33 mouse cellular contexts compared by ENCODE assay signal in the genomic region with DNA sequence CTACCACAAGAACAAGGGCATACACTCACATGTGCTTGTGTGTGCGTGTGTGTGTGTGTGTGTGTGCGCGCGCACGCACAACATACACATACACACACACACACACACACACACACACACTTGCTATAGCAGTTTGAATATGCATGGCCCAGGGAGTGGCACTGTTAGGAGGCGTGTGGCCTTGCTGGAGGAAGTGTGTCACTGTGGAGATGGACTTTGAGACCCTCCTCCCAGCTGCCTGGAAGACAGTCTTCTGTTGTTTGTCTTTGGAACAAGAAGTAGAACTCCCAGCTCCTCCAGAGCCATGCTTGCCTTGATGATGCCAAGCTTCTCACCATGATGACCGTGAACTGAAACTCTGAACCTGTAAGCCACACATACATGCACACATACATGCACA. TPM values are rescaled to one million over a fixed set of nuclear protein-coding genes. Genes with fewer than 3 reads are reported as not detected.
A peak's percentile ranks its signal among the peaks of the same experiment; 100 is the strongest.
DNase-seq lines count a peak whose midpoint lies in the region; ATAC-seq and TF ChIP-seq lines count a peak whose summit lies in the region.
"Had no signal": no experiment of that assay in that cellular context is flagged by ENCODE, and none has a peak within 500 bp of the region (broad histone marks: within the 10 kb centered on the region; RNA-seq: fewer than 3 reads in every experiment).

No protein-coding gene starts in this region.

- no peak for TF ChIP-seq CTCF in intestine, postnatal 0 days (IDR thresholded peaks at IDR 0.05; ENCODE audit: low read depth)

- H3K9ac ChIP-seq in intestine, embryonic 15.5 days = no peak overlapping the region
- no peak overlapping the region for H3K9ac ChIP-seq in intestine, postnatal 0 days (ENCODE audit: low read depth, low read length)
- H3K9ac ChIP-seq in stomach, embryonic 16.5 days (ENCODE audit: low read length) = no peak overlapping the region
- H3K9ac ChIP-seq: embryonic facial prominence, embryonic 12.5 days; embryonic facial prominence, embryonic 15.5 days; forebrain, embryonic 12.5 days; forebrain, embryonic 15.5 days; heart, embryonic 13.5 days; hindbrain, embryonic 12.5 days; hindbrain, embryonic 15.5 days had no signal

- WGBS in intestine, embryonic 15.5 days = 80% methylated on average over 7 of the region's 7 CpGs
- WGBS in intestine, postnatal 0 days = 74% methylated on average over 7 of the region's 7 CpGs
- WGBS in stomach, embryonic 16.5 days = 82% methylated on average over 7 of the region's 7 CpGs

- 0 out of 2 replicates have a peak, but pooled peaks cover 5% of the 10 kb centered on the region for H3K4me1 ChIP-seq in intestine, embryonic 15.5 days (replicated peaks)
- 0 out of 2 replicates have a peak, but pooled peaks cover 7% of the 10 kb centered on the region for H3K4me1 ChIP-seq in intestine, postnatal 0 days (replicated peaks; ENCODE audit: control insufficient read depth, insufficient read depth, low read length)
- H3K4me1 ChIP-seq in stomach, embryonic 16.5 days (ENCODE audit: control insufficient read depth, insufficient read depth, low read length) = no peaks in the 10 kb centered on the region
- H3K4me1 ChIP-seq: embryonic facial prominence, embryonic 12.5 days; embryonic facial prominence, embryonic 15.5 days; forebrain, embryonic 12.5 days; forebrain, embryonic 15.5 days; heart, embryonic 10.5 days; heart, embryonic 13.5 days; hindbrain, embryonic 12.5 days; hindbrain, embryonic 15.5 days had no signal

- no peaks in the 10 kb centered on the region for H3K36me3 ChIP-seq in intestine, embryonic 15.5 days
- no peaks in the 10 kb centered on the region for H3K36me3 ChIP-seq in intestine, postnatal 0 days (ENCODE audit: control insufficient read depth, insufficient read depth)
- H3K36me3 ChIP-seq in stomach, embryonic 16.5 days (ENCODE audit: control insufficient read depth, insufficient read depth, low read length) = no peaks in the 10 kb centered on the region
- H3K36me3 ChIP-seq: embryonic facial prominence, embryonic 12.5 days; embryonic facial prominence, embryonic 15.5 days; forebrain, embryonic 12.5 days; forebrain, embryonic 15.5 days; heart, embryonic 10.5 days; heart, embryonic 13.5 days; hindbrain, embryonic 12.5 days; hindbrain, embryonic 15.5 days had no signal

- peak; percentile 93 for ATAC-seq in intestine, embryonic 15.5 days
- ATAC-seq in intestine, postnatal 0 days = peak; percentile 92
- ATAC-seq in stomach, embryonic 16.5 days (ENCODE audit: insufficient read depth, low FRiP score) = 0 out of 2 replicates have a peak, but pooled peaks have one; percentile 40
- no peak for ATAC-seq in erythroid progenitor cell, adult 5-6 weeks (replicated peaks; ENCODE audit: low FRiP score, poor library complexity, severe bottlenecking)
- ATAC-seq: CD4-positive, CD25-positive, alpha-beta regulatory T cell, adult 4 months; forebrain, embryonic 15.5 days had no signal

- no peaks in the 10 kb centered on the region for H3K27me3 ChIP-seq in intestine, embryonic 15.5 days (replicated peaks)
- H3K27me3 ChIP-seq in intestine, postnatal 0 days (replicated peaks; ENCODE audit: control insufficient read depth, insufficient read depth, low read length) = no peaks in the 10 kb centered on the region
- H3K27me3 ChIP-seq in stomach, embryonic 16.5 days (ENCODE audit: control insufficient read depth, insufficient read depth, low read length) = no peaks in the 10 kb centered on the region
- H3K27me3 ChIP-seq: embryonic facial prominence, embryonic 12.5 days; embryonic facial prominence, embryonic 15.5 days; forebrain, embryonic 12.5 days; forebrain, embryonic 15.5 days; heart, embryonic 13.5 days; hindbrain, embryonic 12.5 days; hindbrain, embryonic 15.5 days had no signal

- no peaks in the 10 kb centered on the region for H3K9me3 ChIP-seq in intestine, embryonic 15.5 days
- H3K9me3 ChIP-seq in intestine, postnatal 0 days (ENCODE audit: control insufficient read depth) = no peaks in the 10 kb centered on the region
- no peaks in the 10 kb centered on the region for H3K9me3 ChIP-seq in stomach, embryonic 16.5 days (replicated peaks; ENCODE audit: control insufficient read depth, low read length)
- H3K9me3 ChIP-seq: embryonic facial prominence, embryonic 12.5 days; embryonic facial prominence, embryonic 15.5 days; forebrain, embryonic 12.5 days; forebrain, embryonic 15.5 days; heart, embryonic 10.5 days; heart, embryonic 13.5 days; hindbrain, embryonic 12.5 days; hindbrain, embryonic 15.5 days had no signal

- H3K4me2 ChIP-seq in intestine, embryonic 15.5 days (replicated peaks) = peak overlapping the region; percentile 11; the same call in 1 of the 2 replicates
- no peak overlapping the region; the same call in 1 of the 2 replicates for H3K4me2 ChIP-seq in intestine, postnatal 0 days (replicated peaks; ENCODE audit: low read depth)
- no peak overlapping the region for H3K4me2 ChIP-seq in stomach, embryonic 16.5 days (ENCODE audit: low read depth, low read length)
- H3K4me2 ChIP-seq: embryonic facial prominence, embryonic 12.5 days; embryonic facial prominence, embryonic 15.5 days; forebrain, embryonic 12.5 days; forebrain, embryonic 15.5 days; heart, embryonic 13.5 days; hindbrain, embryonic 12.5 days; hindbrain, embryonic 15.5 days had no signal

- peak overlapping the region; percentile 29 for H3K27ac ChIP-seq in intestine, embryonic 15.5 days
- H3K27ac ChIP-seq in intestine, postnatal 0 days (ENCODE audit: low read depth, low read length) = peak overlapping the region; percentile 71
- no peak overlapping the region for H3K27ac ChIP-seq in stomach, embryonic 16.5 days (ENCODE audit: low read length)
- H3K27ac ChIP-seq: embryonic facial prominence, embryonic 12.5 days; embryonic facial prominence, embryonic 15.5 days; forebrain, embryonic 12.5 days; forebrain, embryonic 15.5 days; heart, adult 2 months; heart, embryonic 10.5 days; heart, embryonic 13.5 days; hindbrain, embryonic 12.5 days; hindbrain, embryonic 15.5 days had no signal

- no peak overlapping the region for H3K4me3 ChIP-seq in intestine, embryonic 15.5 days (replicated peaks)
- no peak overlapping the region for H3K4me3 ChIP-seq in intestine, postnatal 0 days (ENCODE audit: low read depth, low read length)
- no peak overlapping the region for H3K4me3 ChIP-seq in stomach, embryonic 16.5 days (replicated peaks; ENCODE audit: low read length)
- H3K4me3 ChIP-seq: embryonic facial prominence, embryonic 12.5 days; embryonic facial prominence, embryonic 15.5 days; forebrain, embryonic 12.5 days; forebrain, embryonic 15.5 days; heart, adult 2 months; heart, embryonic 10.5 days; heart, embryonic 13.5 days; hindbrain, embryonic 12.5 days; hindbrain, embryonic 15.5 days had no signal

- intact Hi-C loops in heart, postnatal 25 days (cut with DNase I) = loop anchor here (10.0 kb wide), 1 partner anchor 273 kb away; no protein-coding TSS in a partner anchor

- no peak for DNase-seq in thymus, postnatal 10 days (ENCODE audit: low spot score in 2 of 2)
- DNase-seq in heart, postnatal 25 days (ENCODE audit: low spot score) = no peak
- DNase-seq: adrenal gland, adult 2 months; adrenal gland, postnatal 14 days; cerebellum, adult 11 months; cerebellum, adult 2 months; cerebellum, adult 9-11 months; cerebellum, postnatal 25 days; gastrocnemius, postnatal 10 days; gastrocnemius, postnatal 36 days; heart, adult 2 months; heart, postnatal 14 days had no signal

RNA-seq across cellular contexts. Expression of gene Btnl4, which starts 35.1 kb away (rescaled TPM):
- 12.7 and 13.6 TPM in 2 replicates for polyA plus RNA-seq in intestine, embryonic 15.5 days (2015; fragmentation: Nextera tagmentation; extraction: Ambion mirVana)
- polyA plus RNA-seq in intestine, postnatal 0 days (2015; fragmentation: Nextera tagmentation; extraction: Ambion mirVana) = 20.2 and 25.1 TPM in 2 replicates
- polyA plus RNA-seq in stomach, embryonic 16.5 days (2015; fragmentation: Nextera tagmentation; extraction: Ambion mirVana) = 3.8 and 3.9 TPM in 2 replicates
- total RNA-seq in heart, postnatal 25 days (2021) = not detected
- not detected in 2 replicates for total RNA-seq in erythroid progenitor cell, adult 5-6 weeks (2015; ENCODE audit: low replicate concordance)
- 0.51 TPM in 1 of 2 replicates, not detected in the other for total RNA-seq in erythroid progenitor cell, adult 5-6 weeks (2017; ENCODE audit: low replicate concordance)
- total RNA-seq: adrenal gland, adult 2 months; adrenal gland, postnatal 14 days; adrenal gland, postnatal 4 days; common myeloid progenitor, adult 5-6 weeks; gastrocnemius, adult 18-20 months; gastrocnemius, postnatal 10 days; gastrocnemius, postnatal 36 days; granulocyte monocyte progenitor cell, adult 5-6 weeks; heart, adult 2 months; heart, postnatal 14 days; hematopoietic stem cell, adult 5-6 weeks; MEL had no signal
- polyA plus RNA-seq: C2C12; CD4-positive, CD25-positive, alpha-beta regulatory T cell, adult 4 months; cerebellum, adult 2 months; embryonic facial prominence, embryonic 12.5 days; embryonic facial prominence, embryonic 15.5 days; forebrain, embryonic 12.5 days; forebrain, embryonic 15.5 days; heart, adult 2 months; heart, embryonic 10.5 days; heart, embryonic 13.5 days; hindbrain, embryonic 12.5 days; hindbrain, embryonic 15.5 days had no signal

RNA-seq across cellular contexts. Expression of gene BC051142, which starts 43.4 kb away (rescaled TPM):
- 0.34 and 0.59 TPM in 2 replicates for polyA plus RNA-seq in intestine, embryonic 15.5 days (2015; fragmentation: Nextera tagmentation; extraction: Ambion mirVana)
- polyA plus RNA-seq in intestine, postnatal 0 days (2015; fragmentation: Nextera tagmentation; extraction: Ambion mirVana) = 1.6 and 1.7 TPM in 2 replicates
- polyA plus RNA-seq in stomach, embryonic 16.5 days (2015; fragmentation: Nextera tagmentation; extraction: Ambion mirVana) = 1.8 TPM in 2 replicates
- under 1 TPM in 1 of 2 experiments, not detected in 1; 0.34 TPM for total RNA-seq in heart, postnatal 25 days (2021)
- total RNA-seq in erythroid progenitor cell, adult 5-6 weeks (2015; ENCODE audit: low replicate concordance) = not detected in 2 replicates
- total RNA-seq in erythroid progenitor cell, adult 5-6 weeks (2017; ENCODE audit: low replicate concordance) = not detected in 2 replicates
- total RNA-seq: gastrocnemius, adult 18-20 months; gastrocnemius, postnatal 36 days; heart, adult 2 months; MEL had no signal
- polyA plus RNA-seq: C2C12; heart, embryonic 16.5 days had no signal
